ENCODE assay signal across 8 mouse cellular contexts in the genomic region with DNA sequence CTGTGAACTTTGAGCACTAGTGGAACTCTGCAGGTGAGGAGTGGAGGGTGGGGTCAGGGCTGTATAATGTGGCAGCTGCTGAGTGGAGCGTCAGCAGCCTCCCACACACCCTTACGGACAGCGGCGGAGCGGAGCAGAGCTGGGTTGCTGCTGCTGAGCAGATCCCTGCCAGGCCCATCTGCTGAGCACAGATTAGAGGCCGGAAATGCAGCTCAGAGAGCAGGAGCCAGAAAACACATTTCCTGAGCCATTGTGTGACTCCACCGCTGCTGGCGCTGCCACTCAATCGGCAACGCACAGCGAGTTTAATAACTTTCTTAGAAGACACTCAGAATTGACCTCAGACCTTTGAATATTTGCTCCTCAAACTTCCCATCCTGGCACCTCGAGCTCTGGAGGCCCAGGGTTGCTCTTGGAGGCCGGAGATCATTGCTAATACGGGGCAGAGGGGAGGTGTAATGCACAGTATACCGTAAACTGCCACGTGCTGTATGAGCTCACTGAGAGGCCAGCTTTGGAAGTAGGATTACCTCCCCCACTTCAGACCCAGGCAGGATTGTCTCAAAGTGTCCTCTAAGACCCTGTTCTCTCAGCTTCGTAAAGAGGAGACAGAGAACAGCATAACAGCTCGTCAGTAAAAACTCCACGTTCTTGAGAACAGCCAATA.
A peak's percentile ranks its signal among the peaks of the same experiment; 100 is the strongest.
DNase-seq lines count a peak whose midpoint lies in the region; ATAC-seq lines count a peak whose summit lies in the region.

No protein-coding gene starts in this region.

- H3K4me3 ChIP-seq in lung, embryonic 15.5 days: no peak overlapping the region
- no peak overlapping the region for H3K4me3 ChIP-seq in neural tube, embryonic 15.5 days (replicated peaks)

- no peaks in the 10 kb centered on the region for H3K9me3 ChIP-seq in lung, embryonic 15.5 days
- no peaks in the 10 kb centered on the region for H3K9me3 ChIP-seq in neural tube, embryonic 15.5 days (replicated peaks)

- WGBS in lung, embryonic 15.5 days: 13% methylated on average over 19 of the region's 19 CpGs
- WGBS in neural tube, embryonic 15.5 days: 38% methylated on average over 19 of the region's 19 CpGs

- H3K4me1 ChIP-seq in lung, embryonic 15.5 days: peaks cover 23% of the 10 kb centered on the region
- H3K4me1 ChIP-seq in neural tube, embryonic 15.5 days: peaks cover 15% of the 10 kb centered on the region

- H3K36me3 ChIP-seq in lung, embryonic 15.5 days: no peaks in the 10 kb centered on the region
- H3K36me3 ChIP-seq in neural tube, embryonic 15.5 days: no peaks in the 10 kb centered on the region

- intact Hi-C loops in left cerebral cortex, postnatal 14 days (cut with DNase I): no loop called here
- intact Hi-C loops in heart, postnatal 10 days (cut with DNase I): no loop called here

- no peaks in the 10 kb centered on the region for H3K27me3 ChIP-seq in lung, embryonic 15.5 days
- no peaks in the 10 kb centered on the region for H3K27me3 ChIP-seq in neural tube, embryonic 15.5 days (replicated peaks)

- no peak overlapping the region for H3K9ac ChIP-seq in lung, embryonic 15.5 days
- no peak overlapping the region for H3K9ac ChIP-seq in neural tube, embryonic 15.5 days (replicated peaks)

- ATAC-seq in erythroblast, adult 5-6 weeks (replicated peaks; ENCODE audit: low FRiP score, poor library complexity, severe bottlenecking): peak; percentile 88
- peak; percentile 83; the same call in 1 of the 2 replicates for ATAC-seq in lung, embryonic 15.5 days (ENCODE audit: borderline replicate concordance, extremely low read depth, low FRiP score, low TSS enrichment)
- ATAC-seq in neural tube, embryonic 15.5 days (ENCODE audit: low FRiP score): no peak

- peak; percentile 32 to 44 for DNase-seq in left cerebral cortex, postnatal 14 days (ENCODE audit: low spot score in 2 of 2)
- no peak for DNase-seq in left cerebral cortex, adult 11 months (ENCODE audit: low spot score)
- DNase-seq in heart, postnatal 10 days: peak; percentile 80 to 82
- DNase-seq in kidney, postnatal 36 days: peak; percentile 52 to 66
- peak; percentile 88 for DNase-seq in thymus, postnatal 4 days

- H3K4me2 ChIP-seq in lung, embryonic 15.5 days: peak overlapping the region; percentile 17; the same call in 1 of the 2 replicates
- no peak overlapping the region for H3K4me2 ChIP-seq in neural tube, embryonic 15.5 days

- peak overlapping the region; percentile 51 for H3K27ac ChIP-seq in lung, embryonic 15.5 days
- peak overlapping the region; percentile 48; the same call in 1 of the 2 replicates for H3K27ac ChIP-seq in neural tube, embryonic 15.5 days (replicated peaks)
